Mouse (Mus musculus) MEL-GATA-1-ER (cell line): ENCODE results near the gene Npas3.
"Not testable (repeated sequence)": the region's sequence is repeated elsewhere in the genome, so short reads cannot be mapped to it uniquely, and the experiment has no call there.

Experiments
- DNase-seq: peaks from one replicate; pipeline ENCODE4 v3.0.0-alpha.2; 2012; ENCODE audit warnings: low read depth; ENCODE audit errors: extremely low read depth

The Npas3 gene

GRCm38 (mm10) chr12:53248101-53248727, at the start of gene Npas3:
TSS of gene Npas3 (plus strand) at chr12:53248677.
- no peak for DNase-seq

DNA sequence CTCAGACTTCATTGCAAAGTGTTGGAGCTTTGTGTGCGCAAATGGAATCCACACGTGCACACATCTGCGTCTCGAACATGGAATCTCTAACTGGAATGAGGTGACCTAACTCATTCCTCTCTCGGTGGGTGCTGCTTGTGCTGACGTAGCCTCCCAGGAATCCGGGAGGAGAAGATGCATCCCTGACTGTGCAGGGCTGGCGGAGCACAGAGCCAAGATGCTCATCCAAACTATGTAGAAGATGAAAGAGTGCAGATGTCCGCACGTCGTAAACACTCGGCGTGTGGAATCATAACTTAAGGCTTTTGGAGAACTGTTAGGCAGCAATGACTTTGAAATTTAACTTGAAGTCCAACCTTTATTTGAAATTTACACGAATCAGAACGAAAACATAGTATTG, 31.3 kb upstream of the Npas3 start:
- no peak for DNase-seq

- no peak for DNase-seq
Measured at GRCm38 (mm10) chr12:53222742-53223141, 25.7 kb upstream of the Npas3 start.

GRCm38 (mm10) chr12:53227356-53227755, 21.1 kb upstream of the Npas3 start:
- no peak for DNase-seq

GRCm38 (mm10) chr12:53229419-53229818, 19.1 kb upstream of the Npas3 start:
- no peak for DNase-seq

- DNase-seq = no peak
Measured at GRCm38 (mm10) chr12:53246181-53246580, 2.3 kb upstream of the Npas3 start.

- DNase-seq = no peak
Measured at GRCm38 (mm10) chr12:53246581-53247490, 1.6 kb upstream of the Npas3 start.

- no peak for DNase-seq
Measured at GRCm38 (mm10) chr12:53247491-53248035, 914 bp upstream of the Npas3 start.

DNA sequence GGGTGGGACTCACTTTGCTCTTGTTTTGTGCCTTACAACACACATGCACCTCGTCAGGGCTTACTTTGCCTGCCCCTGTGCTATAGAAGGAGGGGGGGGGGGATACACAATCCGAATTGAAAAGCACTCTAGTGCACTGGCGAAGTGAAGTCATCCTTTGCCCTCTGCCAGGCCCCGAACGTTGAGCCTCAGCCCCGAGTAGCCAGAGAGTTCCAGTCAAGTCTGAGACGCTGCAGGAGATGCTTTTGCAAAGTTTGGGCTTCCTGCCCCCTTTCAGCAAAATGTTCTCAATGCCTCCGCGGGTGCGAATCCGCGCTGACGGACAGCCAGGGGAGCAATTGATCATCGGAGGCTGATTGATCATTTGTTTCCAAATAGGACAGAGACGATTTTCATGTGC, 319 bp downstream of the Npas3 start:
- no peak for DNase-seq

DNA sequence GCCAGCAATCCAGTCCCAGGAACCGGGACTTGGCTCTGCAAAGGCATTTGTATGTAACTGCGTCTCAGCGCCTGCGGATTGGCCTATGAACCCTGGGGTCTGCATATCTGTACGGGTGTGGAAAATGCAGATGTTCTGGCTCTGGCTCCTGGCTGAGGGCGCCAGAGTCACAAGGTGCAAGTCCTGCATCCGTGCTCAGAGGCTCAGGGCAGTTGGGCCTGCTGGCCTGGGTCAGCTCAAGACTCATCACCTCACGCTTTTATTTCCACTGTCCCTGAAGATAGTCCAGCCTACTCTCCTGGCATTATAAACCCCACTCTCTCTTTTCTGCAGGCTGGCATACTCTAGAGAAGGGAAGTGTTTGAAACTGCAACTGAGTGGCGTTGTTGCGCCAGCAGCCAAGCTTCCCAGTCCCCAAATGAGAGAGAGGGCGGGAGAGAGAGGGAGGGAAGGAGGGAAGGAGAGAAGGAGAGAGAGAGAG, 3.3 kb downstream of the Npas3 start:
- no peak for DNase-seq

DNA sequence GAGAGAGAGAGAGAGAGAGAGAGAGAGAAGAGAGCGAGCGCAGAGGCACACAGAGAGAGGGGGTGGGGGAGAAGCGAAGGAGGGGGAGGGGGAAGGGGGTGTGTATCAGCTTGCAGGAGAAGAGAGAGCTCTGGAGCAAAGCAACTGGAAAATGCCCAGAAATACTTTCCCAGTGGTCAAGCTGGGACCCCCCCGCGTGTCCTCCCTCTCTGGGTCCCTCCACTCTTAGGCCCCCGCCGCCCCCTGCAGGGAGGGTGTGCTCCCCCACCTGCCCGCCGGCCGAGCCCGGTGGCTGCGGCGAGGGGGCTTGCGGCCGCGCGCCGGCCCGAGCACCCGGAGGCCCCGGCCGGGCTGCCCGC, 3.7 kb downstream of the Npas3 start:
- no peak for DNase-seq

GRCm38 (mm10) chr12:53252572-53253422, 4.3 kb downstream of the Npas3 start:
- DNase-seq = no peak

- DNase-seq = no peak
Measured at GRCm38 (mm10) chr12:53253461-53254159, 5.1 kb downstream of the Npas3 start.

GRCm38 (mm10) chr12:53254160-53254480, 5.6 kb downstream of the Npas3 start:
- DNase-seq = no peak

DNA sequence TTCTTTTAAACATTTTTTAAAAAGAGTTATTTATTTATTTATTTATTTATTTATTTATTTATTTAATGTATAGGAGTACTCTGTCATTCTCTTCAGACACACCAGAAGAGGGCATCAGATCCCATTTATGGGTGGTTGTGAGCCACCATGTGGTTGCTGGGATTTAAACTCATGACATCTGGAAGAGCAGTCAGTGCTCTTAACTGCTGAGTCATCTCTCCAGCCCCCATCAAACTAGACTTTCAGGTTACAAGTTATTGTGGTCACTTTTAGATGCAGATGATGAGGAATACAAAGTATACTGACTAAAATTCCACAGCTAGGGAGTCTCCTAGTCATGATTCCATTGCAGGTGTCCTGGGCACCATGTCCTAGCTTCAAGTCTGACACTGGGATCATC, 26.0 kb downstream of the Npas3 start:
- not testable (repeated sequence) for DNase-seq

GRCm38 (mm10) chr12:53277393-53277792, 28.9 kb downstream of the Npas3 start:
- DNase-seq = no peak

- DNase-seq = no peak
Measured at GRCm38 (mm10) chr12:53290341-53290740, 41.9 kb downstream of the Npas3 start.

DNA sequence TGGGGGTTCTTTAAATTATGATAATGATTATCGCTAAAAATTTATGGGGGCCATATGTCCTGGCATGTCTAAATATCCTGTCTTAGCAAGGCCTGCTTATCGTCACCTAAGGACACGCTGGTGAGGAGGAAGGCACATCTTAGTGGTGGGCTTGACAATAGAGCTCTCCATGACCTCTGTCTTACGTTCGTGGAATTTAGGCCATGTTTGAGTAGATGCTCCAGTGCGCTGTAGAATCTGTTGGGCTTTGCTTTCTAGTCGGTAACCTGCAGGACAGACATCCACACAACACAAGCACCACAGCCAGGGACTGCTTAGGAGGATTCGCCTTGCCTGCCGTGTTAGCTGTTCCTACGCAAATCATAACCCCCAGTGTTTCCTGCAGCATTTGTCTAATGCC, 42.4 kb downstream of the Npas3 start:
- DNase-seq = no peak

GRCm38 (mm10) chr12:53292010-53292409, 43.5 kb downstream of the Npas3 start:
- DNase-seq = no peak

DNA sequence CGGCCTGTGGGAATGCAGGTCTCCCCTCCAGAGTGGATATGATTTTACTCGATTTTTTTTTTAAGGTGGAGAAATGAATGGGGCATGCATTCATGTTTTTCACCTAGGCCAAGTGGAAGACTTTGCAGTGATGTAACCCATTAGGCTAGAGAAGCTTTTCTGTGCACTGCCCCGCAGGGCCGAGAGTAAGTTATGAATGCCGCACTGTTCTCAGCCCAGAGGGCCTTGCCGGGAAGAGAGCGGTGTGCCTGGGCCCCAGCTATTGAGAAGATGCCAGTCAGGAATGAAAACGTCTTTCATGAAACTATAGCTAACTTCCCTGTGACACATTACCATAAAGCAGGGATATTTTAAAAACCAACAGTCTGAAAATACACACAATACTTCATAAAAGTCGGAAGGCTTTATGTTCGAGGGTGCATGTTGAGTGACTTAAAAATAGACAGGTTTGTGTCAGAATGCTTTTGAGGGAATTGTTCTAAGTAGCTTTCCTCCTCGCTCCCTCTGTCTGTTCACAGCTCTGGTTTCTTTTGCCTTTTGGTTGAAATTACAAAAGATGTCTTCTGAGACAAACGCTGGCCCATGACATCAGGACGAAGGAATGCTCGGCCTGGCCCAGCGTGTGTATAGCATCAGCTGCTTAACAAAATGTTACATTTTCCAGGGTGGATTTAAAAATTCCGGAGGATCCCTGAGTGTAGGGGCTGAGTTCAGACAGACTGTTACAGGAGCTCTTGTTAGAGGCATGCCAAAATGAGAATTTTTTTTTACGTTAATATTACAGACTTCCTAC, 44.2 kb downstream of the Npas3 start:
- DNase-seq = no peak
